8 mouse cellular contexts compared by ENCODE assay signal in the genomic region with DNA sequence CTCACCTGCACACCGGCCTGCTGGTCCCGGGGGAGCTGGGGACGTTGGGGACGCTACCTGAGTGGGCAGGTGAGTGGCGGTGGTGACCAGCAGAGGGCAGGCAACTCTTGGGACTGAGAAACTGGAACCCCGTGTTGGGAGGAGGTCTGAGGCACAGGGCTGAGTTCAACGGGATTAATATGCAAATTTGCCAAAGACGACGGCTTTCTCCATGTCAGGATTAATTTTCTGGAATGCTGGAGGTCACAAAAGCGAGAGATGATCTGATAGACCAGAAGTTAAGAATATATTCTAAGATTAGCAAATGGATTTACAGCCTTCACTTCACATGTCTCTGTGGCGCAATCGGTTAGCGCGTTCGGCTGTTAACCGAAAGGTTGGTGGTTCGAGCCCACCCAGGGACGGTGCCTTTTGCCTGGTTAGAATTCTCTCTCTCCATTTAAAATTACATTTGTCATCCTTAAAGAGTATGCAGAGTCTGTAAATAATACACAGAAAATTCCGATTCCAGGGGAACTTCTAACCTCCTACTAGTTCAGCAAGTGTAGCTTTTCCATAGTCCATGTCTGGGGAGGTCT. TPM values are rescaled to one million over a fixed set of nuclear protein-coding genes. Genes with fewer than 3 reads are reported as not detected.
DNase-seq lines count a peak whose midpoint lies in the region; ATAC-seq lines count a peak whose summit lies in the region.

No protein-coding gene starts in this region.

- under 1% methylated on average over 19 of the region's 19 CpGs for WGBS in hindbrain, embryonic 15.5 days

- peaks cover 9% of the 10 kb centered on the region for H3K4me1 ChIP-seq in hindbrain, embryonic 15.5 days (replicated peaks)

- H3K4me2 ChIP-seq in hindbrain, embryonic 15.5 days: peak overlapping the region; percentile 93

- H3K9ac ChIP-seq in hindbrain, embryonic 15.5 days: peak overlapping the region; percentile 57

- peak overlapping the region; percentile 62 for H3K27ac ChIP-seq in hindbrain, embryonic 15.5 days (replicated peaks)

- H3K4me3 ChIP-seq in hindbrain, embryonic 15.5 days: peak overlapping the region; percentile 63

- H3K36me3 ChIP-seq in hindbrain, embryonic 15.5 days: no peaks in the 10 kb centered on the region

- peak; percentile 62 for ATAC-seq in hindbrain, embryonic 15.5 days (ENCODE audit: low FRiP score, low read depth)

- DNase-seq in R1 (ENCODE audit: low read depth, low spot score): peak; percentile 88
- DNase-seq in cerebellum, postnatal 25 days: peak; percentile 89 to 90
- peak; percentile 84 to 87 for DNase-seq in frontal cortex, postnatal 25 days (ENCODE audit: low spot score in 2 of 2)
- DNase-seq in left cerebral cortex, adult 18-20 months (ENCODE audit: low spot score in 2 of 2): peak; percentile 83 to 86
- DNase-seq in lung, postnatal 4 days: peak; percentile 75 to 80
- peak; percentile 91 to 93 for DNase-seq in right cerebral cortex, adult 2 months (ENCODE audit: low spot score in 2 of 2)
- DNase-seq in urinary bladder, postnatal 25 days (ENCODE audit: low spot score): peak; percentile 62

- H3K9me3 ChIP-seq in hindbrain, embryonic 15.5 days: no peaks in the 10 kb centered on the region

- no peaks in the 10 kb centered on the region for H3K27me3 ChIP-seq in hindbrain, embryonic 15.5 days

RNA-seq across cellular contexts. Expression of gene Hfe2, which starts 27.4 kb away (rescaled TPM):
- 1.9 and 2.0 TPM in 2 replicates for polyA plus RNA-seq in hindbrain, embryonic 15.5 days (2015; fragmentation: Nextera tagmentation; extraction: Ambion mirVana)
- total RNA-seq in left cerebral cortex, adult 18-20 months (2021): 1 to 10 TPM; 1.3 to 1.5 TPM

RNA-seq across cellular contexts. Expression of gene BC107364, which starts 45.4 kb away (rescaled TPM):
- polyA plus RNA-seq in hindbrain, embryonic 15.5 days (2015; fragmentation: Nextera tagmentation; extraction: Ambion mirVana): not detected in 2 replicates
- total RNA-seq in left cerebral cortex, adult 18-20 months (2021): not detected

Comparison
In these comparisons a context has a peak if more than half of its experiments do, and no peak if none do; other contexts are left out.
1. Peak in every context shown above with its lines: DNase-seq, ATAC-seq, H3K4me3 ChIP-seq and H3K27ac ChIP-seq.